Mouse (Mus musculus) ES-CJ7 (cell line): ENCODE measurements at regions not wholly inside any gene's neighbourhood (a gene's known extent, or its start where the extent isn't known, plus 50 kb on each side); places are given as distances from the start of the nearest gene placed in this dataset.

Experiments
- DNase-seq: peaks from one replicate; pipeline ENCODE4 v3.0.0; 2011; ENCODE audit warnings: low read depth, low spot score

GRCm38 (mm10) chr14:78225677-78226076 is 82.2 kb downstream of the Tnfsf11 start:
- DNase-seq, result no peak

- no peak for DNase-seq
Observed at GRCm38 (mm10) chr14:78216229-78216963, 91.4 kb downstream of the Tnfsf11 start.

- no peak for DNase-seq
Observed at GRCm38 (mm10) chr14:78215491-78215890, 92.4 kb downstream of the Tnfsf11 start.

GRCm38 (mm10) chr14:78204566-78204863 is 103.3 kb downstream of the Tnfsf11 start:
- DNase-seq, result no peak

GRCm38 (mm10) chr14:78203726-78204565 is 103.9 kb downstream of the Tnfsf11 start:
- DNase-seq, result peak; percentile 77

GRCm38 (mm10) chr14:78202781-78203180 is 105.1 kb downstream of the Tnfsf11 start:
- no peak for DNase-seq

- DNase-seq, result no peak
Observed at GRCm38 (mm10) chr14:78197483-78197882, 108.7 kb upstream of the Fam216b start.

- no peak for DNase-seq
Observed at GRCm38 (mm10) chr14:78179576-78179975, 90.8 kb upstream of the Fam216b start.

GRCm38 (mm10) chr14:78173451-78173850 is 84.6 kb upstream of the Fam216b start:
- DNase-seq, result peak; percentile 50

GRCm38 (mm10) chr14:78172956-78173355 is 84.1 kb upstream of the Fam216b start:
- no peak for DNase-seq

GRCm38 (mm10) chr14:78160819-78161218 is 72.0 kb upstream of the Fam216b start:
- no peak for DNase-seq

GRCm38 (mm10) chr14:78159567-78159966 is 70.8 kb upstream of the Fam216b start:
- no peak for DNase-seq

- DNase-seq, result no peak
Observed at GRCm38 (mm10) chr14:78157660-78158059, 68.9 kb upstream of the Fam216b start.

GRCm38 (mm10) chr14:78148851-78149250 is 60.0 kb upstream of the Fam216b start:
- DNase-seq, result no peak

- no peak for DNase-seq
Observed at GRCm38 (mm10) chr14:78143751-78144150, 54.9 kb upstream of the Fam216b start.
